Mouse (Mus musculus) embryonic facial prominence, embryonic 14.5 days (tissue): ENCODE data around the gene Fcnb. TPM values are rescaled to one million over a fixed set of nuclear protein-coding genes. Genes with fewer than 3 reads are reported as not detected.

Source experiments
- ATAC-seq: fragments of 200-750 bp; cut with Nextera tagmentation; 2 replicates; pipeline ENCODE4 v1.8.0; 2017; ENCODE audit warnings: low read depth, moderate number of reproducible peaks, moderate TSS enrichment
- DNase-seq: peaks from one replicate; pipeline ENCODE4 v3.0.0-alpha.2; 2015; ENCODE audit warnings: low spot score
- H3K27ac ChIP-seq: fragments of 300-500 bp; sonication (generic); replicated peaks from 2 replicates; pipeline ENCODE4 v1.5.1; 2014; ENCODE audit warnings: low read depth, mild to moderate bottlenecking, low read length, moderate library complexity
- H3K27me3 ChIP-seq: fragments of 300-500 bp; sonication (generic); replicated peaks from 2 replicates; pipeline ENCODE4 v1.6.1; 2014; ENCODE audit warnings: low read length; ENCODE audit not compliant: control insufficient read depth, insufficient read depth
- H3K36me3 ChIP-seq: fragments of 300-500 bp; sonication (generic); 2 replicates; pipeline ENCODE4 v1.6.1; 2014; ENCODE audit warnings: low read length, mixed read lengths; ENCODE audit not compliant: control insufficient read depth, insufficient read depth
- H3K4me1 ChIP-seq: fragments of 300-500 bp; sonication (generic); 2 replicates; pipeline ENCODE4 v1.6.1; 2014; ENCODE audit warnings: antibody characterized with exemption, low read length; ENCODE audit not compliant: control insufficient read depth, insufficient read depth
- H3K4me2 ChIP-seq: fragments of 300-500 bp; sonication (generic); 2 replicates; pipeline ENCODE4 v1.6.1; 2014; ENCODE audit warnings: low read depth, mild to moderate bottlenecking, low read length, moderate library complexity, mixed read lengths
- H3K4me3 ChIP-seq: fragments of 300-500 bp; sonication (generic); 2 replicates; pipeline ENCODE4 v1.5.1; 2014; ENCODE audit warnings: low read depth, mild to moderate bottlenecking, low read length
- H3K9ac ChIP-seq: fragments of 300-500 bp; sonication (generic); 2 replicates; pipeline ENCODE4 v1.6.1; 2014; ENCODE audit warnings: low read depth, mild to moderate bottlenecking, low read length, moderate library complexity, mixed read lengths
- H3K9me3 ChIP-seq: fragments of 300-500 bp; sonication (generic); 2 replicates; pipeline ENCODE4 v1.6.1; 2016; ENCODE audit warnings: low read length; ENCODE audit not compliant: control insufficient read depth
- WGBS: fragments of 180-500 bp; shearing (Covaris S2); extraction: QIAGEN DNeasy Blood & Tissue Kit; methylation state at CpG from one replicate; pipeline ENCODE4 v1.1.7; 2014; 5-methylcytosine and 5-hydroxymethylcytosine counted together
- polyA plus RNA-seq: library from polyadenylated mRNA; unstranded; fragments of >200 nt; fragmentation: Nextera tagmentation; extraction: Ambion mirVana; gene quantifications from 2 replicates; pipeline ENCODE4 v1.2.1, GENCODE M21; 2014

The Fcnb gene
- polyA plus RNA-seq, 1 experiment from 2014 or later = 0.67 TPM

GRCm38 (mm10) chr2:28067175-28067574 lies 17.5 kb downstream of the Fcnb start:
- ATAC-seq = no peak
- 61% methylated on average over 6 of the region's 6 CpGs for WGBS
- Histone ChIP-seq H3K4me3 (no peak overlapping the region), H3K36me3 (no peaks in the 10 kb centered on the region), H3K9me3 (no peaks in the 10 kb centered on the region), H3K27me3 (no peaks in the 10 kb centered on the region), H3K27ac (no peak overlapping the region), H3K9ac (no peak overlapping the region), H3K4me1 (no peaks in the 10 kb centered on the region), H3K4me2 (no peak overlapping the region)
- DNase-seq = peak; percentile 28

- no peak overlapping the region for H3K9ac ChIP-seq
- no peak overlapping the region for H3K27ac ChIP-seq
- WGBS = 69% methylated on average over 5 of the region's 5 CpGs
- DNase-seq = no peak
- no peak for ATAC-seq
- no peaks in the 10 kb centered on the region for H3K27me3 ChIP-seq
- no peaks in the 10 kb centered on the region for H3K9me3 ChIP-seq
- no peak overlapping the region for H3K4me3 ChIP-seq
- H3K4me2 ChIP-seq = no peak overlapping the region
- no peaks in the 10 kb centered on the region for H3K4me1 ChIP-seq
- no peaks in the 10 kb centered on the region for H3K36me3 ChIP-seq
Measured at GRCm38 (mm10) chr2:28066686-28067085, 18.0 kb downstream of the Fcnb start.

- 84% methylated on average over 5 of the region's 5 CpGs for WGBS
- H3K4me1 ChIP-seq = no peaks in the 10 kb centered on the region
Measured at GRCm38 (mm10) chr2:28065081-28065651, 19.5 kb downstream of the Fcnb start.

DNA sequence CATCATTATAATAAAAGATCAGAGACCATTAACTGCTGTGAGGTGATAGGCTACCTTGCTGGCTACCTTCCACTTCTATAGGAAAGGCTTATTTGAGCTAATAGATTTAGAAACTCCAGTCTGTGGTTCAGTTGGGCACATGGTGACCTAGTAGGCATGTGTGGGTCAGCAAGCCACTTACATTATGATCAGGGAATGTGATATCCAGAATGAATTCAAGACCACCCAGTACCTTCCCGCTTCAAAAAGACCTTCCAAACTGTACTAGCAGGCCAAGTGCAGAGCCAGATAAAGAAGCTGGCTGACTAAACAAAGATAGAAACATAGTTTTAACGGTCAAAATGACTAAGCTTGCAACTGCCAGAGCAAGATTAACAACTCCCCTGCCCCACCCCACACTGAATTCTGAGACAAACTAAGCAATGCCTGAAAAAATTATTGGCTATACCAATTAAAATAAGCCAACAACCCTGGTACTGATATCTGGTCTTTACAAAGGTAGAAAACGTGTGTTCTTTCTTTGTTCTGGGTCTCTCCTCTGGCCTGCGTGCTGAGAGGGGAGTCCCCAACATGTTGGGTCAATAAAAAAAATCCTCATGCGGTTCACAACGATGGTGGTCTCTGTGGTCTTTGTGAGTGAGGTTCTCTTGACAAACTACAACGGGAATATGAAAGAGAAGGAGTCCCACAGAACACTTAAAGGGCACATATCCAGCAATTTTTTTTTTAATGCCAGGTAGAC lies 20.2 kb downstream of the Fcnb start:
- 74% methylated on average over 7 of the region's 7 CpGs for WGBS
- Histone ChIP-seq H3K4me3 (no peak overlapping the region), H3K36me3 (no peaks in the 10 kb centered on the region), H3K27me3 (no peaks in the 10 kb centered on the region), H3K4me1 (no peaks in the 10 kb centered on the region), H3K27ac (no peak overlapping the region), H3K9me3 (no peaks in the 10 kb centered on the region), H3K4me2 (no peak overlapping the region), H3K9ac (no peak overlapping the region)
- no peak for ATAC-seq
- DNase-seq = no peak

More at GRCm38 (mm10) chr2:28065081-28065651, 19.5 kb downstream of the Fcnb start:
- no peaks in the 10 kb centered on the region for H3K27me3 ChIP-seq
- DNase-seq (no peak), ATAC-seq (no peak)
- no peaks in the 10 kb centered on the region for H3K36me3 ChIP-seq
- no peaks in the 10 kb centered on the region for H3K9me3 ChIP-seq
- no peak overlapping the region for H3K9ac ChIP-seq
- H3K27ac ChIP-seq = no peak overlapping the region
- no peak overlapping the region for H3K4me2 ChIP-seq
- no peak overlapping the region for H3K4me3 ChIP-seq

GRCm38 (mm10) chr2:28063711-28064338 lies 20.9 kb downstream of the Fcnb start:
- Histone ChIP-seq H3K36me3 (no peaks in the 10 kb centered on the region), H3K4me1 (no peaks in the 10 kb centered on the region), H3K27ac (no peak overlapping the region), H3K9ac (no peak overlapping the region), H3K9me3 (no peaks in the 10 kb centered on the region), H3K4me3 (no peak overlapping the region), H3K4me2 (no peak overlapping the region), H3K27me3 (no peaks in the 10 kb centered on the region)
- 88% methylated on average over 4 of the region's 4 CpGs for whole genome bisulfite sequencing
- DNase-seq = no peak
- no peak for ATAC-seq

- H3K4me3 ChIP-seq = no peak overlapping the region
- no peaks in the 10 kb centered on the region for H3K9me3 ChIP-seq
- ATAC-seq (no peak), DNase-seq (no peak)
- WGBS = 81% methylated on average over 1 of the region's 1 CpGs
- no peak overlapping the region for H3K4me2 ChIP-seq
- no peaks in the 10 kb centered on the region for H3K36me3 ChIP-seq
- no peaks in the 10 kb centered on the region for H3K27me3 ChIP-seq
- H3K4me1 ChIP-seq = no peaks in the 10 kb centered on the region
- no peak overlapping the region for H3K9ac ChIP-seq
- H3K27ac ChIP-seq = no peak overlapping the region
Measured at GRCm38 (mm10) chr2:28059922-28060321, 24.8 kb downstream of the Fcnb start.

- H3K36me3 ChIP-seq = no peaks in the 10 kb centered on the region
- ATAC-seq (no peak), DNase-seq (no peak)
- no peak overlapping the region for H3K9ac ChIP-seq
- 74% methylated on average over 7 of the region's 7 CpGs for WGBS
- no peaks in the 10 kb centered on the region for H3K27me3 ChIP-seq
- no peak overlapping the region for H3K4me2 ChIP-seq
- H3K27ac ChIP-seq = no peak overlapping the region
- H3K4me1 ChIP-seq = peaks cover 5% of the 10 kb centered on the region; the same call in 1 of the 2 replicates
- H3K9me3 ChIP-seq = no peaks in the 10 kb centered on the region
- no peak overlapping the region for H3K4me3 ChIP-seq
Measured at GRCm38 (mm10) chr2:28047092-28047491, 37.6 kb downstream of the Fcnb start.

DNA sequence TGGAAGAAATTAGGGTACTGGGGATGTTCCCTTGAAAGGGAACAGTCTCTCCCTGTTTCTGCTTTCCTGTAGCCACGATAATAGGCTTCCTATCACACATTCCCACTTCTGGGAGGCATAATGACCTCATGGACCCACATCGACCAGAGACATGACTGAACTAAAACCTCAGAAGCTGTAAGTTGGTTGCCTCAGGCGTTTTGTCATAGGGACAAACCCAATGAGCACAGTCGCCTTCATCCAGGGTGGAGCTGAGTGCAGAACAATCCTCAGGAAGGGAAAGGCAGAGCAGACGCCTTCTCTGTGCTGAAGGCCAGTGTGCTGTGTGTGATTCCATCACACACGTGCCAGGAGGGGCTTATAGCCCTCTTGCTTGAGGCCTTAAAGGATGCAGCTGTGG lies 38.4 kb downstream of the Fcnb start:
- DNase-seq (no peak), ATAC-seq (no peak)
- H3K4me3 ChIP-seq = no peak overlapping the region
- H3K4me2 ChIP-seq = no peak overlapping the region
- WGBS = 52% methylated on average over 6 of the region's 6 CpGs
- H3K4me1 ChIP-seq = peaks cover 5% of the 10 kb centered on the region; the same call in 1 of the 2 replicates
- no peaks in the 10 kb centered on the region for H3K36me3 ChIP-seq
- H3K9ac ChIP-seq = no peak overlapping the region
- H3K27me3 ChIP-seq = no peaks in the 10 kb centered on the region
- H3K9me3 ChIP-seq = no peaks in the 10 kb centered on the region
- no peak overlapping the region for H3K27ac ChIP-seq
